Mouse (Mus musculus) ES-E14 (cell line): ENCODE measurements around the gene Kl. TPM values are rescaled to one million over a fixed set of nuclear protein-coding genes. Genes with fewer than 3 reads are reported as not detected.

Source experiments
- DNase-seq: peaks from one replicate; pipeline ENCODE4 v3.0.0-alpha.2; 2013; ENCODE audit warnings: low read depth, low spot score
- H3K27ac ChIP-seq: 2 replicates; pipeline ENCODE4 v1.5.1; 2012; ENCODE audit warnings: low read depth, mild to moderate bottlenecking, low read length, moderate library complexity, mixed read lengths; ENCODE audit not compliant: poor library complexity, insufficient read depth, severe bottlenecking
- H3K36me3 ChIP-seq: 2 replicates; pipeline ENCODE4 v1.6.1; 2012; ENCODE audit warnings: mild to moderate bottlenecking, low read length, moderate library complexity, mixed read lengths; ENCODE audit not compliant: control insufficient read depth, poor library complexity, insufficient read depth, severe bottlenecking
- H3K4me1 ChIP-seq, 2 experiments: fragments of 150-350 bp in 1 of 2; sonication (generic) in 1 of 2; 2 replicates each; pipeline ENCODE4 v1.6.1; 2012; ENCODE audit warnings: low read length in 2 of 2, mild to moderate bottlenecking in 1 of 2, mixed read lengths in 1 of 2; ENCODE audit not compliant: control insufficient read depth in 2 of 2, insufficient read depth in 2 of 2, poor library complexity in 1 of 2
- H3K4me3 ChIP-seq, 2 experiments: fragments of 150-350 bp in 1 of 2; sonication (generic) in 1 of 2; 2 replicates each; pipeline ENCODE4 v1.5.1; 2012; ENCODE audit warnings: low read length in 2 of 2, low read depth in 1 of 2, mild to moderate bottlenecking in 1 of 2, mixed read lengths in 1 of 2; ENCODE audit not compliant: insufficient read depth in 1 of 2, poor library complexity in 1 of 2, severe bottlenecking in 1 of 2
- H3K9ac ChIP-seq: 2 replicates; pipeline ENCODE4 v1.6.1; 2012; ENCODE audit warnings: low read depth, mild to moderate bottlenecking, low read length, mixed read lengths; ENCODE audit not compliant: poor library complexity, insufficient read depth, severe bottlenecking
- H3K9me3 ChIP-seq: fragments of 150-350 bp; sonication (generic); 2 replicates; pipeline ENCODE4 v1.6.1; 2012; ENCODE audit warnings: low read depth, mild to moderate bottlenecking, low read length; ENCODE audit not compliant: control insufficient read depth, insufficient read depth
- CHD2 ChIP-seq: IDR thresholded peaks from 2 replicates; pipeline ENCODE4 v1.6.1; 2014; ENCODE audit warnings: mild to moderate bottlenecking, low read depth, low read length, inconsistent platforms
- HCFC1 ChIP-seq: IDR thresholded peaks from 2 replicates; pipeline ENCODE4 v1.6.1; 2012; ENCODE audit warnings: low read length, inconsistent platforms, borderline replicate concordance; ENCODE audit not compliant: insufficient read depth
- MAFK ChIP-seq: IDR thresholded peaks from 2 replicates; pipeline ENCODE4 v1.6.1; 2014; ENCODE audit warnings: mild to moderate bottlenecking, low read depth, low read length, inconsistent platforms; ENCODE audit not compliant: insufficient read depth
- ZC3H11A ChIP-seq: IDR thresholded peaks from 2 replicates; pipeline ENCODE4 v1.6.1; 2012; ENCODE audit warnings: low read depth, mild to moderate bottlenecking, inconsistent platforms, low read length, borderline replicate concordance
- ZNF384 ChIP-seq: IDR thresholded peaks from 2 replicates; pipeline ENCODE4 v1.6.1; 2012; ENCODE audit warnings: low read depth, low read length, inconsistent platforms
- in situ Hi-C, 2 experiments: fragments of 600-800 bp; cut with MboI; formaldehyde crosslinking; loops; one replicate each; pipeline ENCODE4 v1.15.1; 2025; ENCODE audit warnings: low sequenced_read_pairs in 2 of 2, inconsistent platforms in 1 of 2; ENCODE audit not compliant: unreplicated experiment in 2 of 2
- total RNA-seq: library from RNA; depleted of rRNA; stranded (reverse); fragments of 300-350 nt; gene quantifications from 2 replicates; pipeline ENCODE4 v1.2.3, GENCODE M21; 2012

Gene Kl
- total RNA-seq, 1 experiment = 0.09 TPM

GRCm38 (mm10) chr5:150937501-150937900 is 14.9 kb upstream of the Kl start:
- in situ Hi-C loops = no loop called here
- no peaks in the 10 kb centered on the region for H3K36me3 ChIP-seq
- H3K9me3 ChIP-seq = no peaks in the 10 kb centered on the region
- no peak overlapping the region for H3K27ac ChIP-seq
- no peak overlapping the region for H3K4me3 ChIP-seq
- no peak overlapping the region for H3K9ac ChIP-seq
- H3K4me1 ChIP-seq = peaks cover 0 to 2% of the 10 kb centered on the region in 2 experiments; a peak in 1 of 4 replicates
- TF ChIP-seq CHD2 (no peak), HCFC1 (no peak), MAFK (no peak), ZNF384 (no peak), ZC3H11A (no peak)
- no peak for DNase-seq

GRCm38 (mm10) chr5:150945576-150945975 is 6.8 kb upstream of the Kl start:
- in situ Hi-C loops = no loop called here

GRCm38 (mm10) chr5:150949131-150949530 is 3.3 kb upstream of the Kl start:
- Histone ChIP-seq H3K36me3 (no peaks in the 10 kb centered on the region), H3K9ac (no peak overlapping the region), H3K4me1 (peaks cover 0 to 5% of the 10 kb centered on the region in 2 experiments; a peak in 1 of 4 replicates), H3K4me3 (peak overlapping the region in 1 of 2 experiments; percentile 37; a peak in 2 of 4 replicates), H3K27ac (no peak overlapping the region), H3K9me3 (no peaks in the 10 kb centered on the region)
- in situ Hi-C loops = no loop called here
- DNase-seq = no peak
- TF ChIP-seq MAFK (no peak), HCFC1 (no peak), ZC3H11A (no peak), CHD2 (no peak), ZNF384 (no peak)

More at GRCm38 (mm10) chr5:150945576-150945975, 6.8 kb upstream of the Kl start:
- Histone ChIP-seq H3K4me3 (no peak overlapping the region), H3K27ac (no peak overlapping the region), H3K36me3 (no peaks in the 10 kb centered on the region), H3K4me1 (peaks cover 0 to 2% of the 10 kb centered on the region in 2 experiments; a peak in 1 of 4 replicates), H3K9ac (no peak overlapping the region), H3K9me3 (no peaks in the 10 kb centered on the region)
- TF ChIP-seq ZC3H11A (no peak), ZNF384 (no peak), MAFK (no peak), CHD2 (no peak), HCFC1 (no peak)
- DNase-seq = no peak

- Histone ChIP-seq H3K9me3 (no peaks in the 10 kb centered on the region), H3K9ac (no peak overlapping the region), H3K4me3 (no peak overlapping the region), H3K36me3 (no peaks in the 10 kb centered on the region), H3K4me1 (peaks cover 0 to 5% of the 10 kb centered on the region in 2 experiments; a peak in 1 of 4 replicates), H3K27ac (no peak overlapping the region)
- no peak for DNase-seq
- TF ChIP-seq CHD2 (no peak), ZNF384 (no peak), MAFK (no peak), HCFC1 (no peak), ZC3H11A (no peak)
- in situ Hi-C loops = no loop called here
Measured at GRCm38 (mm10) chr5:150951325-150951724, 1.1 kb upstream of the Kl start.
